ENCODE assay signal across 8 mouse cellular contexts in the genomic region with DNA sequence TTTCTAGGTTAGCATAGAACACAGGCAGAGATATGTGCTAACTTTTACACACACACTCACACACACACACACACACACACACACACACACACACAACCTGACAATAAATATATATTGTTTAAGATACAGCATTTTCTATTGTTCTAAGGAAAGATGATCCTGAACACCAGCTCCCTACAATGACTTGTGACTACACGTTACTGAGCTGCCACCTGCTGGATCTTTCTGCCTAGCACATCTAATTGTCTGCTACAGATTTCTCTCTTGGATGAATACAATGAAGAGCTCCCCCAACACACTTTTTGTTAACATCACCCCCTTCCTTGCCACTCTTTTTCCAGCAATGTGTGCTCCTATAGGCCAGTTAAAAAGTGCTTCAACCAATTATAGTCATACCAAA. TPM values are rescaled to one million over a fixed set of nuclear protein-coding genes. Genes with fewer than 3 reads are reported as not detected.
DNase-seq lines count a peak whose midpoint lies in the region; ATAC-seq and TF ChIP-seq lines count a peak whose summit lies in the region.

No protein-coding gene starts in this region.

- no peak overlapping the region for H3K9ac ChIP-seq in forebrain, postnatal 0 days

- WGBS in forebrain, postnatal 0 days = 2% methylated on average over 1 of the region's 1 CpGs
- WGBS in large intestine, adult 2 months = 3% methylated on average over 1 of the region's 1 CpGs

- peak; percentile 77 for DNase-seq in 3T3-L1 (ENCODE audit: low read depth, low spot score)
- DNase-seq in A20 (ENCODE audit: low read depth, low spot score) = peak; percentile 45
- DNase-seq in cerebellum, adult 11-12 months = peak; percentile 25
- peak; percentile 88 for DNase-seq in forebrain, postnatal 0 days
- DNase-seq in large intestine, adult 2 months (ENCODE audit: low read depth, low spot score) = peak; percentile 32
- peak; percentile 44 for DNase-seq in lung, postnatal 10 days
- DNase-seq in right cerebral cortex, adult 2 months (ENCODE audit: low spot score in 2 of 2) = peak; percentile 85 to 86

- H3K4me1 ChIP-seq in forebrain, postnatal 0 days (ENCODE audit: insufficient read depth) = no peaks in the 10 kb centered on the region

- H3K9me3 ChIP-seq in forebrain, postnatal 0 days (ENCODE audit: low read length) = no peaks in the 10 kb centered on the region

- H3K36me3 ChIP-seq in forebrain, postnatal 0 days (ENCODE audit: insufficient read depth) = no peaks in the 10 kb centered on the region

- TF ChIP-seq CTCF in forebrain, postnatal 0 days (IDR thresholded peaks at IDR 0.05; ENCODE audit: low read depth) = peak; percentile 88

- H3K27me3 ChIP-seq in forebrain, postnatal 0 days (ENCODE audit: insufficient read depth, low read length) = peaks cover 5% of the 10 kb centered on the region; the same call in 1 of the 2 replicates

- peak; percentile 91 for ATAC-seq in forebrain, postnatal 0 days
- no peak for ATAC-seq in inflammation-experienced regulatory T-cells, adult 6 months

- no peak overlapping the region for H3K4me3 ChIP-seq in forebrain, postnatal 0 days (ENCODE audit: low read depth, low read length)

- H3K27ac ChIP-seq in forebrain, postnatal 0 days (ENCODE audit: low read depth, low read length) = no peak overlapping the region

- H3K4me2 ChIP-seq in forebrain, postnatal 0 days (ENCODE audit: low read depth) = no peak overlapping the region

RNA-seq across cellular contexts. Expression of a gene that starts 13.5 kb away (rescaled TPM):
- 104 and 109 TPM in 2 replicates for total RNA-seq in forebrain, postnatal 0 days (2014; rRNA removed)
- polyA plus RNA-seq in forebrain, postnatal 0 days (2015; fragmentation: Nextera tagmentation; extraction: Ambion mirVana) = 76.6 and 82.6 TPM in 2 replicates
- polyA plus RNA-seq in large intestine, adult 2 months (2012; rRNA removed) = 5.6 and 5.8 TPM in 2 replicates
- 10 to 100 TPM; 69.0 to 79.2 (median 77.5) TPM for polyA plus RNA-seq in inflammation-experienced regulatory T-cells, adult 6 months (2017; shearing (Covaris generic))

RNA-seq across cellular contexts. Expression of a gene that starts 46.3 kb away (rescaled TPM):
- 9.6 and 9.8 TPM in 2 replicates for total RNA-seq in forebrain, postnatal 0 days (2014; rRNA removed)
- polyA plus RNA-seq in forebrain, postnatal 0 days (2015; fragmentation: Nextera tagmentation; extraction: Ambion mirVana) = 6.2 and 9.0 TPM in 2 replicates
- 2.7 and 2.9 TPM in 2 replicates for polyA plus RNA-seq in large intestine, adult 2 months (2012; rRNA removed)
- polyA plus RNA-seq in inflammation-experienced regulatory T-cells, adult 6 months (2017; shearing (Covaris generic)) = not detected

Comparison
In these comparisons a context has a peak if more than half of its experiments do, and no peak if none do; other contexts are left out.
1. DNase-seq: peak in every context shown above with its lines; median percentile 88 in forebrain, postnatal 0 days; 86 in right cerebral cortex, adult 2 months; 77 in 3T3-L1; 45 in A20; 44 in lung, postnatal 10 days; 32 in large intestine, adult 2 months; 25 in cerebellum, adult 11-12 months.
2. RNA of a gene that starts 13.5 kb away (polyA plus RNA-seq): 76.6 to 82.6 TPM in forebrain, postnatal 0 days and 69.0 to 79.2 TPM in inflammation-experienced regulatory T-cells, adult 6 months; 5.6 to 5.8 TPM in large intestine, adult 2 months; every median in the first group is over 10 times any median in the second.